Mouse (Mus musculus): Measurements from ENCODE around the gene Zc2hc1c. TPM values are rescaled to one million over a fixed set of nuclear protein-coding genes. Genes with fewer than 3 reads are reported as not detected.

The Zc2hc1c gene
- total and polyA plus RNA-seq, 3 experiments: 0.04 to 0.39 TPM; not detected in 1

- TF ChIP-seq USF1 (IDR thresholded peaks at IDR 0.05; ENCODE audit: low read depth, low read length) (peak; percentile 16; the same call in 1 of the 2 replicates), POLR2AphosphoS5 (IDR thresholded peaks at IDR 0.05; ENCODE audit: borderline replicate concordance, low read depth, low read length) (no peak), EP300 (IDR thresholded peaks at IDR 0.05; ENCODE audit: low read depth in 1 of 2, low read length in 2 of 2) (no peak), GATA1 (IDR thresholded peaks at IDR 0.05; ENCODE audit: low read depth, low read length) (no peak), NRF1 (IDR thresholded peaks at IDR 0.05; ENCODE audit: insufficient read depth, low read depth, low read length, poor library complexity, severe bottlenecking) (no peak), POLR2A (IDR thresholded peaks at IDR 0.05; ENCODE audit: control insufficient read depth in 1 of 2, insufficient read depth in 1 of 2, low read depth in 1 of 2, low read length in 2 of 2, poor library complexity in 1 of 2) (no peak), MAZ (IDR thresholded peaks at IDR 0.05; ENCODE audit: low read depth, low read length) (no peak), E2F4 (IDR thresholded peaks at IDR 0.05; ENCODE audit: borderline replicate concordance, low read depth, low read length) (no peak)
- Histone ChIP-seq H3K9me3 (replicated peaks; ENCODE audit: insufficient read depth, low read length) (no peaks in the 10 kb centered on the region), H3K9ac (ENCODE audit: control insufficient read depth, low read depth, low read length, poor library complexity, severe bottlenecking) (no peak overlapping the region), H3K27ac (ENCODE audit: control insufficient read depth, low read depth, low read length) (no peak overlapping the region), H3K4me1 (ENCODE audit: control insufficient read depth in 1 of 2, insufficient read depth in 2 of 2, low read length in 2 of 2) (no peaks in the 10 kb centered on the region), H3K79me2 (ENCODE audit: control insufficient read depth, insufficient read depth, low read length, poor library complexity) (no peaks in the 10 kb centered on the region; the same call in 1 of the 2 replicates), H3K36me3 (ENCODE audit: control insufficient read depth in 1 of 2, insufficient read depth in 2 of 2, low read length in 2 of 2) (no peaks in the 10 kb centered on the region), H3K27me3 (ENCODE audit: control insufficient read depth in 1 of 2, insufficient read depth in 2 of 2, low read length in 2 of 2) (no peaks in the 10 kb centered on the region), H3K4me3 (ENCODE audit: control insufficient read depth in 1 of 2, insufficient read depth in 1 of 2, low read depth in 2 of 2, low read length in 2 of 2) (no peak overlapping the region)
- DNase-seq (ENCODE audit: low read depth, low spot score): no peak
These were observed 16.6 kb upstream of the Zc2hc1c start for GRCm38 (mm10) chr12:85271843-85272206.

- Histone ChIP-seq H3K9ac (ENCODE audit: control insufficient read depth, low read depth, low read length, poor library complexity, severe bottlenecking) (no peak overlapping the region), H3K4me3 (ENCODE audit: control insufficient read depth in 1 of 2, insufficient read depth in 1 of 2, low read depth in 2 of 2, low read length in 2 of 2) (no peak overlapping the region), H3K79me2 (ENCODE audit: control insufficient read depth, insufficient read depth, low read length, poor library complexity) (no peaks in the 10 kb centered on the region; the same call in 1 of the 2 replicates), H3K4me1 (ENCODE audit: control insufficient read depth in 1 of 2, insufficient read depth in 2 of 2, low read length in 2 of 2) (peaks cover 4 to 8% of the 10 kb centered on the region in 2 experiments), H3K36me3 (ENCODE audit: control insufficient read depth in 1 of 2, insufficient read depth in 2 of 2, low read length in 2 of 2) (peaks cover 0 to 7% of the 10 kb centered on the region in 2 experiments; a peak in 2 of 4 replicates), H3K27ac (ENCODE audit: control insufficient read depth, low read depth, low read length) (no peak overlapping the region), H3K27me3 (ENCODE audit: control insufficient read depth in 1 of 2, insufficient read depth in 2 of 2, low read length in 2 of 2) (no peaks in the 10 kb centered on the region), H3K9me3 (replicated peaks; ENCODE audit: insufficient read depth, low read length) (no peaks in the 10 kb centered on the region)
- no peak for DNase-seq (ENCODE audit: low read depth, low spot score)
- TF ChIP-seq CHD2 (IDR thresholded peaks at IDR 0.05; ENCODE audit: low read length) (no peak), ZC3H11A (IDR thresholded peaks at IDR 0.05; ENCODE audit: low read depth, low read length) (no peak), TCF12 (IDR thresholded peaks at IDR 0.05; ENCODE audit: low read depth, low read length) (no peak), TBP (IDR thresholded peaks at IDR 0.05; ENCODE audit: low read depth, low read length) (no peak), SIN3A (IDR thresholded peaks at IDR 0.05; ENCODE audit: low read length) (no peak), RCOR1 (IDR thresholded peaks at IDR 0.05; ENCODE audit: low read depth, low read length) (no peak)
These were observed 14.9 kb upstream of the Zc2hc1c start for GRCm38 (mm10) chr12:85273508-85273907.

DNA sequence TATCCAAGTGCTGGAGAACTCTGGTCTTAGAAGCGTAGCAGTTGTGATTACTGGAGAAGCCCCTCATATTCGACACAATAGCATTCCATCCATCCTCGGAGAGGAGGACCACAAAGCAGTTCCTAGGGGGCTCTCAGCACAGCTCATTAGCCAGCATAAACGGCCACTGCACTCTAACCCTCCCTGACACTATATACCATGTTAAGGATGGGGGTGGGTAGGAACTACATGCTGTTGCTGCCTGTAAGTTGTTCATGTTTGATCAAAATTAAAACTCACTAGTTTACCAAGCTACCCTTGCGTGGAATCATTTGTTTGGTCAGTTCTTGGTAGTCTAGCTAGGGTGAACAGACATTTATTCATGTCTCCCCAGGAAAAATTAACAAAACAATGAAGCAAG is 12.1 kb upstream of the Zc2hc1c start:
- peaks cover 0 to 15% of the 10 kb centered on the region in 2 experiments; a peak in 2 of 4 replicates for H3K36me3 ChIP-seq (ENCODE audit: control insufficient read depth in 1 of 2, insufficient read depth in 2 of 2, low read length in 2 of 2)
- H3K9me3 ChIP-seq (replicated peaks; ENCODE audit: insufficient read depth, low read length): no peaks in the 10 kb centered on the region
- no peaks in the 10 kb centered on the region for H3K27me3 ChIP-seq (ENCODE audit: control insufficient read depth in 1 of 2, insufficient read depth in 2 of 2, low read length in 2 of 2)
- H3K9ac ChIP-seq (ENCODE audit: control insufficient read depth, low read depth, low read length, poor library complexity, severe bottlenecking): no peak overlapping the region
- peaks cover 5% of the 10 kb centered on the region; the same call in 1 of the 2 replicates for H3K79me2 ChIP-seq (ENCODE audit: control insufficient read depth, insufficient read depth, low read length, poor library complexity)
- no peak for DNase-seq (ENCODE audit: low read depth, low spot score)
- TF ChIP-seq E2F4 (IDR thresholded peaks at IDR 0.05; ENCODE audit: borderline replicate concordance, low read depth, low read length): no peak
- TF ChIP-seq TBP (IDR thresholded peaks at IDR 0.05; ENCODE audit: low read depth, low read length): no peak
- no peak for TF ChIP-seq TCF12 (IDR thresholded peaks at IDR 0.05; ENCODE audit: low read depth, low read length)
- no peak for TF ChIP-seq MYB (IDR thresholded peaks at IDR 0.05; ENCODE audit: low read depth, low read length)
- no peak for TF ChIP-seq MAZ (IDR thresholded peaks at IDR 0.05; ENCODE audit: low read depth, low read length)
- TF ChIP-seq MAFK (IDR thresholded peaks at IDR 0.05; ENCODE audit: borderline replicate concordance, low read depth, low read length): no peak
- no peak for TF ChIP-seq USF2 (IDR thresholded peaks at IDR 0.05; ENCODE audit: borderline replicate concordance in 1 of 2, insufficient read depth in 1 of 2, low read depth in 1 of 2, low read length in 2 of 2)
- no peak for TF ChIP-seq ELF1 (IDR thresholded peaks at IDR 0.05; ENCODE audit: low read depth, low read length)
- TF ChIP-seq RCOR1 (IDR thresholded peaks at IDR 0.05; ENCODE audit: low read depth, low read length): no peak
- no peak for TF ChIP-seq MYC (IDR thresholded peaks at IDR 0.05; ENCODE audit: low read depth, low read length)
- no peak for TF ChIP-seq NRF1 (IDR thresholded peaks at IDR 0.05; ENCODE audit: insufficient read depth, low read depth, low read length, poor library complexity, severe bottlenecking)
- no peak for TF ChIP-seq HCFC1 (IDR thresholded peaks at IDR 0.05; ENCODE audit: low read depth, low read length)
- no peak for TF ChIP-seq CTCF (IDR thresholded peaks at IDR 0.05 in 2 of 3, conservative IDR thresholded peaks at IDR 0.05 in 1 of 3; ENCODE audit: control insufficient read depth in 1 of 3, insufficient read depth in 1 of 3, low read depth in 2 of 3, low read length in 3 of 3, poor library complexity in 1 of 3, severe bottlenecking in 1 of 3)
- TF ChIP-seq USF1 (IDR thresholded peaks at IDR 0.05; ENCODE audit: low read depth, low read length): no peak
- TF ChIP-seq ETS1 (IDR thresholded peaks at IDR 0.05; ENCODE audit: low read depth, low read length): no peak
- no peak overlapping the region for H3K27ac ChIP-seq (ENCODE audit: control insufficient read depth, low read depth, low read length)
- no peak overlapping the region for H3K4me3 ChIP-seq (ENCODE audit: control insufficient read depth in 1 of 2, insufficient read depth in 1 of 2, low read depth in 2 of 2, low read length in 2 of 2)
- peaks cover 9 to 15% of the 10 kb centered on the region in 2 experiments for H3K4me1 ChIP-seq (ENCODE audit: control insufficient read depth in 1 of 2, insufficient read depth in 2 of 2, low read length in 2 of 2)
